Mouse (Mus musculus) Patski (cell line): ENCODE measurements at regions not wholly inside any gene's neighbourhood (a gene's known extent, or its start where the extent isn't known, plus 50 kb on each side); places are given as distances from the start of the nearest gene placed in this dataset.

ENCODE experiments used
- ATAC-seq: fragments of 100-300 bp; one replicate; pipeline ENCODE4 v1.8.0; 2021
- CTCF ChIA-PET: fragments of 350-600 bp; sonication (Branson Sonifier 250); formaldehyde crosslinking; loops from one replicate; lab custom pipeline; 2022; ENCODE audit warnings: inconsistent platforms; lab: Charles Lee
- POLR2A ChIA-PET: fragments of 350-600 bp; sonication (Branson Sonifier 250); formaldehyde crosslinking; loops from one replicate; lab custom pipeline; 2022; ENCODE audit warnings: antibody characterized with exemption, inconsistent platforms; lab: Charles Lee
- DNase-seq: peaks from one replicate; pipeline ENCODE4 v3.0.0-alpha.2; 2011; ENCODE audit warnings: low read depth, low spot score
- H3K27me3 ChIP-seq: fragments of 371-371 bp; one replicate; pipeline ENCODE4 v1.5.1; 2021
- CTCF ChIP-seq: fragments of 100-300 bp; IDR thresholded peaks from one replicate; pipeline ENCODE4 v1.5.1; 2021
- in situ Hi-C: fragments of 300-500 bp; cut with MboI; formaldehyde crosslinking; loops from 3 replicates; pipeline ENCODE4 v1.11.1; 2018; ENCODE audit warnings: low pct_unique_long_range_greater_than_20kb, mixed read lengths

DNA sequence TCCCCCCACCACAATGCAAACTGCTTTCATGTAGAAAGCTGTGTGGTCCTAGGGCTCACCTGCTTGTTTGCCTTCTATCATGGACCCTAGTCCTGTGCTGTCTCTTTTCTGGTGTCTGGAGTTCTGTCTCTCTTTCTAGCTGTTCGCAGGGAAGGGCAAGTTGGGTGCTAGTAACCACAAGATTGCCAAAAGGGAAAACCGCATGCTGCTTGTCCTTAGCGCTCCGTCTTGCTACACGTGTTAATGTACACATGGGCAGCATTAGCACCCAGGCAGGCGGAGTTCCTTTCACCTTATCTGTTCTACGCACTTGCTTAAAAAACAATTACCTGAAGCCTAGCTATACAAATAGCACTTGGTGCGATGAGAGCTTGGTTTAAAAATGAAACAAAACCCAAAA is 236.3 kb upstream of the Pard3b start:
- TF ChIP-seq CTCF = no peak
- in situ Hi-C loops = no loop called here
- ChIA-PET CTCF (no interaction called here), POLR2A (no interaction called here)
- peaks cover 28% of the 10 kb centered on the region for H3K27me3 ChIP-seq
- DNase-seq = no peak
- no peak for ATAC-seq

DNA sequence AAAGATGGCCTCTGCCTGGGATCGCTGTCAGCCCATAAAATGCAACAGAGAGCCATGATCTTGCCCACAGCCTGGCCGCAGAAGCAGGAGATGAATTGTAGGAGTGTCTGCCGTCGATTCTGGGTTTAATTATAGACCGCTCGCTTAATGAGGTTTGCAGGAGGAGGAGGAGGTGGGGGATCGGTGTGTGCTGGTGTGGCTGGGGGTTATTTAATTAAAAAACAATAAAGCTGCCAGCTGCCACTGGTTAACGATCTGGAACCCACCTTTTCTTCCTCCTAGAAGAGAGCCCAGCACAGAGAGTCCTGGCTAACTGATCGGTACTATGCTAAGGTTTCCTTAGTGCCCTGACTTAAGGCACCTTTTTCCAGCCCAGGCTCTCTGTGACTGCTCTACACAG is 231.4 kb upstream of the Pard3b start:
- CTCF ChIA-PET = interaction anchor here (2.5 kb wide), 1 partner anchor 10 kb away, joined by 7 read pairs; no protein-coding TSS in a partner anchor
- ATAC-seq (no peak), DNase-seq (no peak)
- no peak for TF ChIP-seq CTCF
- in situ Hi-C loops = no loop called here
- peaks cover 15% of the 10 kb centered on the region for H3K27me3 ChIP-seq
- POLR2A ChIA-PET = no interaction called here

DNA sequence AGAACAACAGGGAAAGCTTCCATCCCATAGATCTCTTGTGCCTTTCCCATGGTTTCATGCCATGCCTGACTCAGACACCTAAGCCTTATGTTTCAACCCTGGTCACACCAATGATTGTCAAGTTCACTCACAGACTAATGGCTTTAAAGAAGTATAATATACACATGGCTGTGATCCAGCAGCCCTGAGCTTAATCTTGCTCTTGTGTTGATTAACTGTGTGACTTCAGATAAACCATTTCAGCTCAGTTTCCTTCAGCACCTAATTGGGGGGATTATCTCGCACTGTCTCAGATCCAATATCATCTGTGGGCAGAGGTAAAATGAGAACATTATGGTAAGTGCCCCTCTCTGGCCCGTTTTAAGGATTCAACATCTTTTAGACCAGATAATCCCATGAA is 223.9 kb upstream of the Pard3b start:
- no peak for TF ChIP-seq CTCF
- ChIA-PET POLR2A (no interaction called here), CTCF (interaction anchor here (0.8 to 1.7 kb wide), 2 partner anchors 11 to 20 kb away, joined by 3 to 7 read pairs; no protein-coding TSS in a partner anchor)
- peaks cover 6% of the 10 kb centered on the region for H3K27me3 ChIP-seq
- DNase-seq (no peak), ATAC-seq (no peak)
- in situ Hi-C loops = no loop called here

DNA sequence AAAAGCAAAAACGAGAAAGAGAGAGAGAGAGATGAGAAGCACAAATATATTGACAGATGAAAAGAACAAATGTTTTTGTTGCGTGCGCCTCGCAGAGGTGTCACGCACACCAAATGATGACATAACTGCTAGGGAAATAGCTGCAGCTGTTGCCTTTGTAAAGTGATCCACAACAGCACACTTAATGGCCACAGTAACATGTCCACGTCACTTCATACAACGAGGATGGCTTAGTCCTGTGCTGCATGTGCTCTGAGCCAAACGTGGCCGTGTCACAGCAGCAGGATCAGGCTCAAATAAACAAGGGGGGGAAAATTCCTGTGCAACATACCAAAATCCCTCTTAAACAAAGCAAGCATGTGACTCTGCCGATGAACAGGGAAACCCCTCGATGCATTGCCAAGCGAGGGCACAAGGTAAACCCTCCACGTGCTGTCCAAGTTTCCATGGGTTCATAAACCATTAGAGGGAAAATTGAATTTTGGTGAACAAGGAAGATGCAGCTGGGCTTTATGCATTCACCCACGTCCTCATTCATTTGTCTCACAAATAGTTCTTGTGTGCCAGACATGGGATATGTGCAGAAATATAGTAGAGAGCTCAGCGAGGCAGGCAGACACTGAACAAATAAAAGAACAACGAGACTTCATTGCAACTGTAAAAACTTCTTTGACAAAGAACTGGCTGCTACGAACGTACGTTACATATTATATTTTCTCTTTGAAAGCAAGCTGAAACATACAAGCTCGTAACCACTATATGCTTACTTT is 223.0 kb upstream of the Pard3b start:
- in situ Hi-C loops = no loop called here
- peaks cover 8% of the 10 kb centered on the region for H3K27me3 ChIP-seq
- CTCF ChIA-PET = interaction anchor here (1.7 kb wide), 1 partner anchor 10 kb away, joined by 7 read pairs; no protein-coding TSS in a partner anchor
- ATAC-seq (no peak), DNase-seq (no peak)
- no peak for TF ChIP-seq CTCF
- POLR2A ChIA-PET = no interaction called here

DNA sequence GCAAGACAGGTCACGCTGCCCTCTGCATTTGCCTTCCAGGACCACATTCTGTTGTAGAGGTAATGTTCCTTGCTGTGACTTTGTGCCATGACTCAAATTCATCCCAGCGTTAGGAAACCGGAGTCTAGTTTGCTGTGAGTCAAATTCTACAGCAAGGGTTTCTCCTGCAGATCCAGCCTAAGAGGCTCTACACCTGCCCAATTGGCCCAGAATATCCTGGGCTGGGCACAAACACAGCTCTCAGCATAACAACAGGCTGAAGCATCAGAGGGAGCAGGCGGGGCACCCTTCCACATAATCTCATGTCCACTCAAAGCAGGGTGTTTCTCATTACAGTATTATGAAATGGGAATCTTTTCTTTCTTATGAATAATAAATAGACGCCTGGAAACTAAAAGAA is 220.2 kb upstream of the Pard3b start:
- peaks cover 15% of the 10 kb centered on the region for H3K27me3 ChIP-seq
- CTCF ChIA-PET = interaction anchor here (2.1 kb wide), 1 partner anchor 10 kb away, joined by 7 read pairs; no protein-coding TSS in a partner anchor
- no peak for TF ChIP-seq CTCF
- in situ Hi-C loops = no loop called here
- no peak for DNase-seq
- ATAC-seq = no peak
- POLR2A ChIA-PET = interaction anchor here (1.1 kb wide), 1 partner anchor 21 kb away, joined by 3 read pairs; no protein-coding TSS in a partner anchor

DNA sequence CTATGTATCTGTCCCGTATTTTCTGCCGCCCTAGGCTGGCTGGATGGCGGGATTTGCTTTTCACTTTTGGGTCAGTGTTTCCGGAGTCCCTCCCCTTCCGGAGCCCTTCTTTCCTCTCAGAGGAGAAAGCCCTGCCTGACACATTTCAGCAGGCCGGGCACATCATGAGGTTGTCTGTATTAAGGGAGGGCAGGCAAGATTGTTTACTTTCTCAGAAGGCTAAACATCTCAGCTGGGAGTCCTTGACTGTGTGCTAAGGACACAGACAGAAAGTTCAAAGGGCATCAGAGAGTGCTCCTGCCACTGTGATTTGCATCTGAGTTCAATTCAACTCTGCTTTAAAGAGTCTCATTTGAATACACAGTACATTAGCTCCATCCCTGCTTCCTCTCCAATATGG is 218.8 kb upstream of the Pard3b start:
- peaks cover 21% of the 10 kb centered on the region for H3K27me3 ChIP-seq
- ChIA-PET CTCF (no interaction called here), POLR2A (no interaction called here)
- TF ChIP-seq CTCF = no peak
- DNase-seq (no peak), ATAC-seq (no peak)
- in situ Hi-C loops = no loop called here

DNA sequence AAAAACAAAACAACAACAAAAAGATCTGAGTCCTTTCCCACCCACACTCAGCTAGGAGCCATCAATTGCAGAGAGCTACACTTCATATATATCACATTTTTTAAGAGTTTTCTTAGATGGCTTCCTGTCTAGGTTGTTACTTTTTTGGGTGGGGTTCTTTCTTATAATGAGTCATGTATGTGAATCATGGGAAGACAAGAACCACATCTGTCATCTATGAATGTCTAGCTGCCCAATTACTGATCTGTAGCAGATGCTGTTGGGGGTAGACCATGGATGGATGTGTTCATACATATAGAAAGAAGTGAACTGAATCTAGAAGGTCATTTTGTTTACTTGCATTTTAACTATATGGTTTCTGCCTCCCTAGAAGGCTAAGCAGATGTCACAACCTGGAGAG is 215.4 kb upstream of the Pard3b start:
- H3K27me3 ChIP-seq = peaks cover 18% of the 10 kb centered on the region
- POLR2A ChIA-PET = no interaction called here
- no peak for DNase-seq
- TF ChIP-seq CTCF = no peak
- CTCF ChIA-PET = interaction anchor here (1.0 kb wide), 1 partner anchor 16 kb away, joined by 3 read pairs; no protein-coding TSS in a partner anchor
- ATAC-seq = no peak
- in situ Hi-C loops = no loop called here

DNA sequence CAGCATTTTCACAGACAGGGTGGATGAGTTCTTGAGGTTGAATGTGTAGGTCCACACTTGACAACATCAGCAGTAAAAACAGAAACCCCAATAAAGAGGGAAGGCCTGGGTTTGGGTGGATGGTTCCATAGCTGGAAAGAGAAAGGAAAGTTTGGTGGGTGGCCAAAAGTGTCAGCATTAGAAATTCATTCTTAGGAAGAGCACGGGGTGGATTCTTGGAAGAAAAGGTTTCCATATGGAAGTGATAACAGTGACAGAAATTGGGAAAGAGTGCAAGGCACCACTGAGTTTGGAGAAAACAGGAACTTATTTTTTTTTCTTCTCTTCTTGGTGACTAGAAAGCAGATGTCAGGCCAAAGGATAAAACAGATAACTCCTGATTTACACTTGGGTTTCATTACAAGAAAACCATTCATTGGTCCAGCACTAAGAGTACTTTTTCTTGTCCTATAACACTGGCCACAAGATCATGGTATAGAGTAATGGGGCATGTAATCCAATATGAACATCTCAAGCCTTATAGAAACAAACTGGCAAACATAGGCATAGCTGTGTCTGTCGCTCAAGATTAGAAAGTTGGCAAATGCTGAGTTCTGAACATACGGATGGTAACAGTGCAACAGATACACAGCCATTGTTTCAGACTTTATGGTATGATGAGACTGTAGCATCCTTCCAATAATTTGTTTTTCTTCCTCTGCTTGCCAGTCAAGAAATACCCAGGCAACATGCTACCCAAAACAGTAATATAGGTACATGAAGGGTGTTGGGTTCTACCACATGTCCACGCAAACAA is 209.7 kb upstream of the Pard3b start:
- no peak for TF ChIP-seq CTCF
- CTCF ChIA-PET = no interaction called here
- no peak for ATAC-seq
- peaks cover 8% of the 10 kb centered on the region for H3K27me3 ChIP-seq
- no peak for DNase-seq
- in situ Hi-C loops = no loop called here
- POLR2A ChIA-PET = interaction anchor here (0.7 kb wide), 1 partner anchor 1829 kb away, joined by 4 read pairs; no protein-coding TSS in a partner anchor

DNA sequence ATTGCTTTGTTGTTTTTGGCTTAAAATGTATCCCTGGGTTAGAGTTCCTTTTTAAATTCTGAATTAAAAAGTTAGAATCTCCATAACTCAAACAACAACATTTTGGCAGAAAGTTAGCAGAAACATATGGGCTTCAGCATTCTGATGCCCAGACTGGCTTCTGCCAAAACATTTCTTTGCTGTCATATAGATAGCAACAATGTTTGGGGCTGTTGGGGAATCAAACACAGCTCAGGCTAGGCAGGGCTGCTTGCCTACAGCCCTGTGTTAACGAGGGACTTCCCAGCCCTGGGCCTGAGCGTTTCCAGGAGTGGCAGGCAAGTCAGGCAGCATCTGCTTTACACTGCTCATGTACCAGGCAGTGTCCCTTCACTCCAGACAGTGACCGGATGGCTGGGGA is 201.0 kb upstream of the Pard3b start:
- H3K27me3 ChIP-seq = no peaks in the 10 kb centered on the region
- ChIA-PET POLR2A (interaction anchor here (0.6 kb wide), 1 partner anchor 325 kb away, joined by 3 read pairs; no protein-coding TSS in a partner anchor), CTCF (no interaction called here)
- DNase-seq (no peak), ATAC-seq (no peak)
- no peak for TF ChIP-seq CTCF
- in situ Hi-C loops = no loop called here

DNA sequence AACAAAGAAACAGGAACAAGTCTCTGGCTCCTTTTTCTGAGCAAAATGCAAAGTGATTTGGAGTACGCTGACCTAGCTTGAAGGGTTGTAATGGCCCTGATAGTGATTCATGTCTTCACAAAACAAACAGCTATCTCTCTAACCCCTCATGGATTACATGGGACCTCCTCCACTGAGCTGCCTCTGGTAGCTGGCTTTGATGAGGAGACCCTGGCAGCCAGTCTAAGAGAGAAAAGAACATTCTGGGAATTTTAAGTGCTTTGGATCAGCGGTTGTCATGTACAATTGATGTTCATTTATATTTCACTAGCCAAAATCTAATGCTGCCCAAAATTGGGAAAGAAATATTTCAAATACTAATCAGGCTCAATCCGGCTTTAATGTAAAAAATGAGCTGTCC is 177.2 kb upstream of the Pard3b start:
- ChIA-PET POLR2A (no interaction called here), CTCF (interaction anchor here (1.5 kb wide), 1 partner anchor 9 kb away, joined by 3 read pairs; no protein-coding TSS in a partner anchor)
- no peak for DNase-seq
- H3K27me3 ChIP-seq = peaks cover 12% of the 10 kb centered on the region
- in situ Hi-C loops = no loop called here
- TF ChIP-seq CTCF = no peak
- ATAC-seq = no peak
